Comparison of ENCODE assay signal across 21 mouse cellular contexts in genomic region chr16:85629738-85630137, GRCm38 (mm10).
"Had no signal": no experiment of that assay in that cellular context is flagged by ENCODE, and none has a peak within 500 bp of the region (broad histone marks: within the 10 kb centered on the region; RNA-seq: fewer than 3 reads in every experiment).

No protein-coding gene starts in this region.

- ATAC-seq: liver, postnatal 0 days; lung, postnatal 0 days; midbrain, embryonic 15.5 days had no signal

- H3K4me3 ChIP-seq: liver, embryonic 15.5 days; lung, embryonic 15.5 days; megakaryocyte, embryonic 14.5 days; midbrain, embryonic 12.5 days; midbrain, embryonic 15.5 days; neural tube, embryonic 13.5 days; neural tube, embryonic 15.5 days had no signal

- H3K27ac ChIP-seq: liver, embryonic 15.5 days; lung, embryonic 15.5 days; macrophage; midbrain, embryonic 12.5 days; midbrain, embryonic 15.5 days; neural tube, embryonic 13.5 days; neural tube, embryonic 15.5 days had no signal

- H3K4me1 ChIP-seq: liver, embryonic 15.5 days; lung, embryonic 15.5 days; megakaryocyte, embryonic 14.5 days; midbrain, embryonic 12.5 days; midbrain, embryonic 15.5 days; neural tube, embryonic 13.5 days; neural tube, embryonic 15.5 days had no signal

- H3K4me2 ChIP-seq: liver, embryonic 15.5 days; lung, embryonic 15.5 days; midbrain, embryonic 12.5 days; midbrain, embryonic 15.5 days; neural tube, embryonic 13.5 days; neural tube, embryonic 15.5 days had no signal

- H3K36me3 ChIP-seq: liver, embryonic 15.5 days; lung, embryonic 15.5 days; midbrain, embryonic 12.5 days; midbrain, embryonic 15.5 days; neural tube, embryonic 13.5 days; neural tube, embryonic 15.5 days had no signal

- DNase-seq: liver, postnatal 0 days; lung, adult 2 months; lung, postnatal 14 days; lung, postnatal 36 days; retina, postnatal 1 day; right cerebral cortex, adult 18-20 months; right cerebral cortex, postnatal 25 days; right cerebral cortex, postnatal 4 days; spleen, adult 18-20 months; thymus, adult 18-20 months; thymus, postnatal 14 days; thymus, postnatal 36 days had no signal

- H3K9ac ChIP-seq: liver, embryonic 15.5 days; liver, postnatal 0 days; lung, embryonic 15.5 days; midbrain, embryonic 12.5 days; midbrain, embryonic 15.5 days; neural tube, embryonic 13.5 days; neural tube, embryonic 15.5 days had no signal

- H3K27me3 ChIP-seq: liver, embryonic 15.5 days; lung, embryonic 15.5 days; megakaryocyte, embryonic 14.5 days; midbrain, embryonic 12.5 days; midbrain, embryonic 15.5 days; neural tube, embryonic 13.5 days; neural tube, embryonic 15.5 days had no signal

- H3K9me3 ChIP-seq: liver, embryonic 15.5 days; lung, embryonic 15.5 days; midbrain, embryonic 12.5 days; midbrain, embryonic 15.5 days; neural tube, embryonic 13.5 days; neural tube, embryonic 15.5 days had no signal
